Mouse (Mus musculus) kidney, adult 2 months (tissue): Measurements from ENCODE around the gene Slc5a4b. TPM values are rescaled to one million over a fixed set of nuclear protein-coding genes. Genes with fewer than 3 reads are reported as not detected.

Source experiments
- DNase-seq: peaks from one replicate; pipeline ENCODE4 v3.0.0; 2021
- H3K27ac ChIP-seq: fragments of 200-500 bp; 2 replicates; pipeline ENCODE4 v1.5.1; 2012; ENCODE audit warnings: low read depth, low read length, control low read depth, inconsistent platforms; ENCODE audit not compliant: insufficient read depth
- H3K27me3 ChIP-seq: fragments of 200-500 bp; replicated peaks from 2 replicates; pipeline ENCODE4 v1.6.1; 2012; ENCODE audit warnings: mild to moderate bottlenecking, moderate library complexity, low read length, inconsistent platforms; ENCODE audit not compliant: control insufficient read depth, insufficient read depth
- H3K36me3 ChIP-seq: fragments of 200-500 bp; 2 replicates; pipeline ENCODE4 v1.6.1; 2012; ENCODE audit warnings: mild to moderate bottlenecking, moderate library complexity, low read length, inconsistent platforms; ENCODE audit not compliant: control insufficient read depth, insufficient read depth
- H3K4me1 ChIP-seq: fragments of 200-500 bp; 2 replicates; pipeline ENCODE4 v1.6.1; 2011; ENCODE audit warnings: low read length; ENCODE audit not compliant: control insufficient read depth, insufficient read depth
- H3K4me3 ChIP-seq: fragments of 200-500 bp; 2 replicates; pipeline ENCODE4 v1.5.1; 2011; ENCODE audit warnings: mild to moderate bottlenecking, low read depth, low read length, control low read depth; ENCODE audit not compliant: insufficient read depth
- CTCF ChIP-seq: fragments of 200-500 bp; conservative IDR thresholded peaks from 2 replicates; pipeline ENCODE4 v1.5.1; 2011; ENCODE audit warnings: low read depth, mild to moderate bottlenecking, control low read depth, low read length, moderate library complexity, mixed read lengths; ENCODE audit not compliant: insufficient read depth, insufficient read length
- POLR2A ChIP-seq: fragments of 200-500 bp; IDR thresholded peaks from one replicate; pipeline ENCODE4 v1.6.1; 2011; ENCODE audit warnings: low read depth, low read length, control low read depth
- WGBS: fragments of 180-500 bp; shearing (Covaris S2); methylation state at CpG from one replicate; pipeline ENCODE4 v1.1.7; 2018; 5-methylcytosine and 5-hydroxymethylcytosine counted together
- polyA plus RNA-seq: library from polyadenylated mRNA; depleted of rRNA; stranded (reverse); fragments of >200 nt; gene quantifications from 2 replicates; pipeline ENCODE4 v1.2.3, GENCODE M21; 2012

Gene Slc5a4b
- polyA plus RNA-seq, 1 experiment: 0.08 TPM

- TF ChIP-seq CTCF: no peak
- no peak for TF ChIP-seq POLR2A
- H3K27me3 ChIP-seq: no peaks in the 10 kb centered on the region
- H3K27ac ChIP-seq: no peak overlapping the region
- H3K4me3 ChIP-seq: no peak overlapping the region
- H3K4me1 ChIP-seq: peaks cover 4% of the 10 kb centered on the region; the same call in 1 of the 2 replicates
- DNase-seq: no peak
- peaks cover 4% of the 10 kb centered on the region for H3K36me3 ChIP-seq
- 97% methylated on average over 5 of the region's 5 CpGs for WGBS
These were observed 73.8 kb downstream of the Slc5a4b start for GRCm38 (mm10) chr10:76036962-76037361.

GRCm38 (mm10) chr10:76035277-76035676, 75.5 kb downstream of the Slc5a4b start:
- no peak overlapping the region for H3K27ac ChIP-seq
- no peak for DNase-seq
- no peak for TF ChIP-seq POLR2A
- no peak for TF ChIP-seq CTCF
- H3K4me3 ChIP-seq: no peak overlapping the region
- no peaks in the 10 kb centered on the region for H3K27me3 ChIP-seq
- peaks cover 4% of the 10 kb centered on the region; the same call in 1 of the 2 replicates for H3K4me1 ChIP-seq
- peaks cover 4% of the 10 kb centered on the region for H3K36me3 ChIP-seq

- Histone ChIP-seq H3K27me3 (no peaks in the 10 kb centered on the region), H3K36me3 (peaks cover 1% of the 10 kb centered on the region; the same call in 1 of the 2 replicates), H3K4me1 (peaks cover 4% of the 10 kb centered on the region; the same call in 1 of the 2 replicates), H3K4me3 (no peak overlapping the region), H3K27ac (no peak overlapping the region)
- 89% methylated on average over 8 of the region's 8 CpGs for WGBS
- TF ChIP-seq CTCF: no peak
- TF ChIP-seq POLR2A: no peak
- no peak for DNase-seq
These were observed 76.7 kb downstream of the Slc5a4b start for GRCm38 (mm10) chr10:76034001-76034600.

GRCm38 (mm10) chr10:76033119-76033455, 77.7 kb downstream of the Slc5a4b start:
- 19% methylated on average over 7 of the region's 7 CpGs for WGBS

GRCm38 (mm10) chr10:76032402-76033118, 78.2 kb downstream of the Slc5a4b start, which contains the start of gene Zfp280b:
Zfp280b (plus strand) TSS chr10:76032650.
- H3K4me3 ChIP-seq: peak within 1 kb of the TSS; percentile 71
- H3K27ac ChIP-seq: peak within 1 kb of the TSS; percentile 24; the same call in 1 of the 2 replicates
- TF ChIP-seq POLR2A (no peak), CTCF (peak; percentile 60)
- under 1% methylated on average over 58 of the region's 58 CpGs for WGBS
- no peaks in the 10 kb centered on the region for H3K36me3 ChIP-seq
- DNase-seq: peak; percentile 97
- H3K27me3 ChIP-seq: no peaks in the 10 kb centered on the region
- peaks cover 4% of the 10 kb centered on the region; the same call in 1 of the 2 replicates for H3K4me1 ChIP-seq

More at GRCm38 (mm10) chr10:76033119-76033455, 77.7 kb downstream of the Slc5a4b start:
- peak; percentile 5 for DNase-seq
- TF ChIP-seq POLR2A: no peak
- no peak for TF ChIP-seq CTCF
- H3K4me3 ChIP-seq: peak overlapping the region; percentile 71
- peaks cover 4% of the 10 kb centered on the region; the same call in 1 of the 2 replicates for H3K4me1 ChIP-seq
- no peaks in the 10 kb centered on the region for H3K27me3 ChIP-seq
- no peaks in the 10 kb centered on the region for H3K36me3 ChIP-seq
- H3K27ac ChIP-seq: no peak overlapping the region

- Histone ChIP-seq H3K27ac (0 out of 2 replicates have a peak overlapping the region, but pooled peaks have one; percentile 21), H3K4me3 (peak overlapping the region; percentile 71), H3K27me3 (no peaks in the 10 kb centered on the region), H3K36me3 (no peaks in the 10 kb centered on the region), H3K4me1 (peaks cover 4% of the 10 kb centered on the region; the same call in 1 of the 2 replicates)
- WGBS: 47% methylated on average over 14 of the region's 14 CpGs
- TF ChIP-seq POLR2A (no peak), CTCF (no peak)
- DNase-seq: no peak
These were observed 79.0 kb downstream of the Slc5a4b start for GRCm38 (mm10) chr10:76031511-76032401.

GRCm38 (mm10) chr10:76030496-76030895, 80.3 kb downstream of the Slc5a4b start:
- no peak for TF ChIP-seq POLR2A
- Histone ChIP-seq H3K36me3 (no peaks in the 10 kb centered on the region), H3K4me1 (peaks cover 4% of the 10 kb centered on the region; the same call in 1 of the 2 replicates), H3K4me3 (no peak overlapping the region), H3K27ac (no peak overlapping the region), H3K27me3 (no peaks in the 10 kb centered on the region)
- DNase-seq: no peak
- WGBS: 79% methylated on average over 5 of the region's 5 CpGs
